Mouse (Mus musculus): ENCODE measurements at regions not wholly inside any gene's neighbourhood (a gene's known extent, or its start where the extent isn't known, plus 50 kb on each side); places are given as distances from the start of the nearest gene placed in this dataset.

DNA sequence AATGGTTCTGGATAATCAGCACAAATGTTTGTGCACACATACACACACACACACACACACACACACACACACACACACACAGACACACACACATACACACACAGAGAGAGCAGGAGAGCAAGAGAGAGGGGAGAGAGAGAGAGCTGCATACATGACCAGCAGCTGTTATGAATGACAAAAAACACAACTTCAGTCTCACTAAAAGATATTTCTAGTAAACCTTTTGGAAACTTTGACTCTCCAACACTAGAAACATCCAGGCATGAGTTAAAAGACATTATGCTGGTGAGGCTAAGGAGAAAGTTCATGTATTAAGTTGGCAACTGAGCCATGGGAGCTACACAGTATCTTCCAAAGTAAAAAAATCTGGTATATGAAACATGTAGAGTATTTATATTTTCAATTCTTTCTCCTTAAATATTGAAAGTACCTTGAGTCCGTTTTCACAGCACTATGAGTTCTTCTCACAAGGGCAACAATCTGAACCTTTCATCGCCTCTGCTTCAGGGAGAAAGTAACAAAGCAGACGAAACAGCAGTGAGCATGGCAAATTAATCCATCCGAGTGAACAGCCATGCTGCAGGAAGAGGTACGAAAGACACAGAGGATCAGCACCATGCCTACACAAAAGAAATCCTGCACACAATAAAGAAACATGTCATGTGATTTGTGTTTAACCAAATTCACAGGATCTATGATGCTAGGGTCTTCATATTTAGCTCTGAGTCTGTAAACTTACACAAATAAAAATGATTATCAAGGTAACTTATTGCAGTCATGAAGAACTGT, 309.0 kb upstream of the N6amt1 start:
- no peak for TF ChIP-seq CTCF (IDR thresholded peaks at IDR 0.05; ENCODE audit: low read depth)
- no peak for TF ChIP-seq EP300 (IDR thresholded peaks at IDR 0.05; ENCODE audit: low read depth)

Data from liver, postnatal 0 days (tissue).